Mouse (Mus musculus) lung, postnatal 25 days (tissue): ENCODE results near the gene Flt4.
"Not testable (repeated sequence)": the region's sequence is repeated elsewhere in the genome, so short reads cannot be mapped to it uniquely, and the experiment has no call there.

Source experiments
- DNase-seq: peaks from one replicate; pipeline ENCODE4 v3.0.0; 2022; ENCODE audit warnings: low spot score

Gene Flt4

GRCm38 (mm10) chr11:49608938-49609867, at the start of gene Flt4:
Gene Flt4 (plus strand): TSS chr11:49609263.
- not testable (repeated sequence) for DNase-seq

- not testable (repeated sequence) for DNase-seq
These were observed 34.0 kb upstream of the Flt4 start for GRCm38 (mm10) chr11:49575054-49575453.

GRCm38 (mm10) chr11:49580452-49580851, 28.6 kb upstream of the Flt4 start:
- DNase-seq: not testable (repeated sequence)

- no peak for DNase-seq
These were observed 18.9 kb upstream of the Flt4 start for GRCm38 (mm10) chr11:49590213-49590612.

- DNase-seq: not testable (repeated sequence)
These were observed 11.9 kb upstream of the Flt4 start for GRCm38 (mm10) chr11:49597149-49597548.

- not testable (repeated sequence) for DNase-seq
These were observed 757 bp upstream of the Flt4 start for GRCm38 (mm10) chr11:49608306-49608705.

GRCm38 (mm10) chr11:49609868-49610824, 1.1 kb downstream of the Flt4 start:
- DNase-seq: peak; percentile 37

- not testable (repeated sequence) for DNase-seq
These were observed 2.3 kb downstream of the Flt4 start for GRCm38 (mm10) chr11:49611349-49611748.

- DNase-seq: no peak
These were observed 3.1 kb downstream of the Flt4 start for GRCm38 (mm10) chr11:49612154-49612553.

GRCm38 (mm10) chr11:49613349-49613748, 4.3 kb downstream of the Flt4 start:
- peak; percentile 61 for DNase-seq

GRCm38 (mm10) chr11:49615856-49616725, 7.0 kb downstream of the Flt4 start:
- DNase-seq: no peak

GRCm38 (mm10) chr11:49618476-49618875, 9.4 kb downstream of the Flt4 start:
- DNase-seq: no peak

- no peak for DNase-seq
These were observed 12.9 kb downstream of the Flt4 start for GRCm38 (mm10) chr11:49621953-49622352.

- no peak for DNase-seq
These were observed 15.1 kb downstream of the Flt4 start for GRCm38 (mm10) chr11:49624156-49624555.

GRCm38 (mm10) chr11:49625863-49626262, 16.8 kb downstream of the Flt4 start:
- no peak for DNase-seq

- no peak for DNase-seq
These were observed 17.7 kb downstream of the Flt4 start for GRCm38 (mm10) chr11:49626748-49627147.

GRCm38 (mm10) chr11:49631154-49631553, 22.1 kb downstream of the Flt4 start:
- DNase-seq: no peak

- peak; percentile 55 for DNase-seq
These were observed 23.2 kb downstream of the Flt4 start for GRCm38 (mm10) chr11:49632256-49632655.

- DNase-seq: no peak
These were observed 25.0 kb downstream of the Flt4 start for GRCm38 (mm10) chr11:49634101-49634500.

- no peak for DNase-seq
These were observed 26.6 kb downstream of the Flt4 start for GRCm38 (mm10) chr11:49635671-49636070.

- DNase-seq: no peak
These were observed 27.4 kb downstream of the Flt4 start for GRCm38 (mm10) chr11:49636449-49636848.
